Mouse (Mus musculus) layer of hippocampus, adult 9-11 months (tissue): ENCODE data around the gene Icam2.
A peak's percentile ranks its signal among the peaks of the same experiment; 100 is the strongest.
"Not testable (repeated sequence)": the region's sequence is repeated elsewhere in the genome, so short reads cannot be mapped to it uniquely, and the experiment has no call there.

ENCODE experiments used
- DNase-seq: peaks from one replicate; pipeline ENCODE4 v3.0.0; 2022

Icam2 gene

GRCm38 (mm10) chr11:106387791-106388216, at the start of gene Icam2:
Gene Icam2 (minus strand): TSS chr11:106388075.
- DNase-seq: no peak

- DNase-seq: no peak
Observed at GRCm38 (mm10) chr11:106437543-106437942, 49.7 kb upstream of the Icam2 start.

DNA sequence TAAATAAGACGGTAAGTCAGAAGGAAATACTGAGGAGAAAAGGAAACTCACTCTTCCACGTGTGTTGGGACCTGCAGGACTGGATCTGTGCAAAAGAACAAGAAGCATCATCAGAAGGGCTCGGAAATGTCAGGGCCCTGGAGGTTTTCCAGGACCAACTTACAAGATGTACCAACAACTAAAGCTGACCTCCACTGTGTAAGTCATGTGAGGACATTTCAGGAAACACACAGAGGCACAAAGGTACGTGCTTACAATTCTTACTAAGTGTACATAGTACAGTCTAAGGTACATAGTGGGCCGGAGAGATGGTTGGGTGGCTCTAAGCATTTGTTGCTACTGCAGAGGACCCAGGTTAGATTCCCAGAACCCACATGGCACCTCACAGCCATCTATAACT, 49.2 kb upstream of the Icam2 start:
- no peak for DNase-seq

DNA sequence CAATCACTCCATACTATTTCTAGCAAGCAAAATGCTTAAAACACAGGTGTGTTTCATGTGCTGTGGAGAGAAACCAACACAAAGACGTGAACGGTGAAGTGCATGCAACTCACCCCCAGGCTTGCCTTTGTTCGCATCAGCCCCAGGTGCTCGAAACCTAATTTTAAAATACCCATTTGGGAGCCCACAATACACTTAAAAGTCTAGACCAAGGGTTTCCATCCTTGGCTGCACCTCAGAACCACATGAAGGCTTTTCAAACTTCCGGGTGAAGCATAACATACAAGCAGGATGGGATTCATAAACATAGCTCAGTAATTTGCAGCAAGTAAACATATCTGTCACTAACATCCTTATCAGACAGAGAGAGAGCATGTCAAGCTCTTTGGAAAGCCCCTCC, 42.5 kb upstream of the Icam2 start:
- DNase-seq: no peak

- no peak for DNase-seq
Observed at GRCm38 (mm10) chr11:106429689-106430088, 41.8 kb upstream of the Icam2 start.

GRCm38 (mm10) chr11:106428556-106428955, 40.7 kb upstream of the Icam2 start:
- DNase-seq: no peak

GRCm38 (mm10) chr11:106428106-106428505, 40.2 kb upstream of the Icam2 start:
- no peak for DNase-seq

DNA sequence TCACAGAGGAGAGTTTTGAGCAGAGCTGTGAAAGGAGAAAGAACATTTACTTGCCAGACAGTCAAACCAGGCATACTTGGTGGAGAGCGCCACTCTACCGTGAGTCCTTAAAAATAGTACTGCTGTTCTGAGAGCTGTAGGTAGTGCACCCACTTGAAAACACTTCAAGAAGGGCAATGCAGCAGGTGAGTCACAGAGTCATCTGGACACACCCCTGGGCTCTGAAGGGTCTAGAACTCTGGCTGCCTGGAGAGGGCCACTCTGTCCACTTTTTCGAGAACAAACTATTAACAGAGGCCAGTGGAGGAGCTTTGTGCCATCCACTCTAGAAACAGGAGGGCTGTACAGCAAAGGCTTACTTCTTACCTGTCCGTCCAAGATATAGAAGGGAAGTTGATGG, 38.6 kb upstream of the Icam2 start:
- no peak for DNase-seq

DNA sequence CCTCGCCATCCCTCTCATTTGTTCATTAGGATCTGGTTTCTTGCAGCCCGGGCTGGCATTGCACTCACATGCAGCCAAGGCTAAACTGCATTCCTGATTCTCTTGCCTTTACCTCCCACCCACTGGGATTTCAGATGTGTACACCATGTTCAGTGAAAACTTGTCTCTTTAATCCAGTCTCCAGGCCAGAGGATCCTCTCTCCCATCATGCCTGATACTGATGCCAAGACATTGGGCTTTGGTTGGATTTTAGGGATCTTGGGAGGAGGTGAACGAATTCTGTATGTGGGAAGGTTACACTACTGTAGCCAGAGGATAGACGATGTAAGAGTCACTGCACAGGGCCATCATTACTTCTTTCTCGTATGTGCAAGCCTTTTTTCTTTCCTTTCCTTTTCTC, 37.3 kb upstream of the Icam2 start:
- no peak for DNase-seq

DNA sequence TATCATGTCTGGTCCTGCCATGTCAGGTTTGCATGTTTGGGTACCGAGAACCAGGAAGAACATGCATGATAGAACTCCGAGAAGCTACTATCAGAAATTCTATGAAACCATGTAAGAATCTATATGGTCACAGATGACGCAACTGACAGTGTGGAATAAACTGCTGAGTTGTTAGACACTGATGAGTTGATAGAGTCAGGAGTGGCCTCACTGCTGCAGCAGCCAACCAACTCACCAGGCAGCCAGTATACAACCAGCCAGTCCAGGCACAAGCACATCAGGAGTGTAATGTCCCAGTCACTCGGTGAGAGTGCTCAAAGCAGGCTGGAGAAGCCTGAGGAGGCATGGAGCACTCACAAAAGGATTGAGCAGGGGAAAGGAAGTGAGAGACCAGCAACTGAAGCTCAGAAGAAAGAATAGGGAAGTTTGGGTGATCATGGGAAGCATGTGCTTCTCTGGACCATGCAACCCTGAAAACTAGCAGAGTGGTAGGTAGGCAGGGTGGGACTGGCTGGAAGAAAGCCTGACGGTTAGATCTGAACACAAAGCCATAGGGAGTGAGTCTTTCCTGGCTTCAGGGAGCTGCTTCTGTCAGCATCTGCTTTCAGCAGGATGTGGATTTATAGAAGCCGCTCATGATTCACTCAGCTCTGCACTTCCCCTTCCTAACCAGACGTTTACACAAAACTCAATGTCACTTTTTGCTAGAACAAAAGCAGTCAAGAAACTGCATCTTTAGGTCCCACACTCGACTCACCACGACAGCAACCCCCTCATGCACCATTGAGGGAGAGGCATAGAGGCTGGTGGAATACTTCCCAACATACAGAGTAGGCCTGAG, 31.6 kb upstream of the Icam2 start:
- DNase-seq: peak; percentile 22

DNA sequence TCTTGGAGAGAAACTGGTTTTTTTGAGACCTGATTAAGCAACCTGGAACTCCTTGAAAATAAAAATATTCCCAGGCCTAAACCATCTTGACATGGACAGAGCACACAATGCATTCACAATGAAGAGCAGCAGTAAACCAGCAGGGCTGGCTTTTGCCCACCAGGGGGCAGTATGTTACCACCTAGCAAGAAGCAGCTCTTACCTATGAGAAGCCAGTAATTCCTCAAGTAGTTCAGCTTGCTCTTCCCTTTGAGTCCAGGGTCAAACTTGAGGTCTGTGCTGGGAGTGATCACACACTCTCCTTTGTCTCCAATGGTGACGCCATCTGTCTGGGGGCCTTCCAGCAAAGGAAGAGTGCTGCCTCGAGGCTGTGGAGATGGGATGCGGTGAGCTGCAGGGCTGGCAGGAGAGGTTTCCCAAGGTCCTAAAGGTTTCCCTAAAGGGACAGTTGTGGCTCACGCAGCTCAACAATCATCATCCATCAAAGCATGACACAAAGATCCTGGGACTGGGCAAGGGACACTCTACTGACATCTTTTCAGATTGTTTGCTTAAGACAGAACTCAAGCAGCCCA, 30.8 kb upstream of the Icam2 start:
- DNase-seq: peak; percentile 82

DNA sequence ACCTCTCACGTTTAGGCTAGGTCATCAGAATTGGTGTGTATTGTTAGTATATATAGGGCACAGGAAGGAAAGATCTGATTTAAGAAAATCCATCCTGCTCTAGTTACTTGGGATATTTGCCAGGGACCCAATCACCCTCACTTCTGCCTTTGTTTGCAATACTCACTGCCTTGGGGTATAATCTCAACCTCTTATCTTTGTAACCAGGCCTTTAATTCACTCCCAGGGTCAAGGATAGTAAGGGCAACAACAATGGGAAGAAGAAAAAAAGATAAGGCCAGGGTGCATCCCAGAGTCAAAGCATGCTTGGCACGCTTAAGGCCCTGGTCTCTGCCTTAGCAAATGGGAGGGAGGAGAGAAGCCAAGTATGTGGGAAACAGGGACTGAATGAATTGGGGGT, 30.0 kb upstream of the Icam2 start:
- no peak for DNase-seq

DNA sequence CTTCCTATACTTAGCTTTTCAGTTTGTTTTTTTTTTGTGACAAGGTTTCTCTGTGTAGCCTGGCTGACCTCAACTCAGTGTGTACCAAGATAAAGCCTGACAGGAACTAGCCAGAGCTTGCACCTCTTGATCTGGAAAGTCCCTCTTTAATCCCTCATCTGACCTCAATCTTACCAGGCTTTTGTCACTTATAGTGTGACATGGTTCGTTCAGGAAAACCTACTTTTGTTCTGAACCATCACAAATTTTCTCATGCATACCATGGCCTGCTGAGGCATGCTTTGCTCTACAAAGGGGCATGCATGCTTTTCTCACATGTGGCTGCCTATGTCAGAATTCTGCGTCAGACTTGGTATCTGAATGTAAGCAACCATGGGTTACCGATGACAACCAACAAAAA, 28.5 kb upstream of the Icam2 start:
- no peak for DNase-seq

- DNase-seq: no peak
Observed at GRCm38 (mm10) chr11:106412641-106413360, 24.9 kb upstream of the Icam2 start.

GRCm38 (mm10) chr11:106411157-106411556, 23.3 kb upstream of the Icam2 start:
- DNase-seq: no peak

- DNase-seq: no peak
Observed at GRCm38 (mm10) chr11:106410507-106410906, 22.6 kb upstream of the Icam2 start.

DNA sequence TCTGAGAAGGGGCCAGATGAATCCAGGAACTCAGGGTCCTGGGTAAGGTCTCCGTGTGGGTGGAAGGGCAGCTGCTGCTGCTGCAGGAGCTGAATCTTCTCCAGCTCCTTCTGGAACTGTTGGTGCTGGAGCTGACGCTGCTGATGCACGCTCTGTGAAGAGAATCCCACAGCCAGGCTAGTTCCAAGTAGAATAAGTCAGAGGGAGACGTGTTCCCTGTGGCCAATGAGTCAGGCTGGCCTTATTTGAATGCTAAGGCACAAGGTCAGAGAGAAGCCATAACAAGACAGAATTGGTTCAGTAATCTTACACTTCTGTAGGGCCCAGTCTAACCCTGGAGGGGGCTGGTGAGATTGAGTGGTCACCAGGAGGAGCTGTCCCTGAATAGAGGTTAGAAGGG, 22.1 kb upstream of the Icam2 start:
- no peak for DNase-seq

- no peak for DNase-seq
Observed at GRCm38 (mm10) chr11:106398481-106398880, 10.6 kb upstream of the Icam2 start.

DNA sequence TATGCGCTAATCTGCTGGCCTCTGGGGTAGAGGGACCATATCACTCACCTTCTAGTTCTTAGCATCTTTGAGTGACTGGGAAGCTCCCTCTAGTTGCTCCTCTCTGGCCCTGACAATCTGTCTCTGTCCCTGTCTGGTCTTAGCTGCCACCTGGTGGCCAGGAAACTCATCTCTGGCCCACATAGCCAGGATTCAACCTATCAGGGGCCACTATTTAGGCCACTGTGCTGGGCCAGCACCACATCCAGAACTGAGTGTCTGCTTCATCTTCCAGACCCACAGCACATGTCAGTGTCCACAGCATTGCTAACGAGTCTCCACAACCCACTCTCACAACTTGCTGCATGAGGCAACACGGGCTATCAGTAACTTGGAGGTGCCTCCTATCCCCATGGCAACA, 9.8 kb upstream of the Icam2 start:
- no peak for DNase-seq

DNA sequence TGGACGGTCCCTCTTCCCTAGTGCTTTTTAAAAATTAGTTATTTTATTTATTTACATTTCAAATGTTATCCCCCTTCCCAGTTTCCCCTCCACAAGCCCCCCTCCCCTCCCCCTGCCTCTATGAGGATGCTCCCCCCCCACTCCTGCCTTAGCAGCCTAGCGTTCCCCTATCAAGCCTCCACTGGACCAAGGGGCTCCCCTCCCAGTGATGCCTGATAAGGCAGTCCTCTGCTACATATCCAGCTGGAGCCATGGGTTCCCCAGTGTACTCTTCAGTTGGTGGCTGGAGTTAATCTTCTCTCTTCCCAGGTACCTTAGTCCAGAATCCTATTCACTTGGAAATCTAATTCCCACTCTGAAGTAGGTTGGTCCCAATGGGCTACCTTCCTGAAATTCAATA, 6.2 kb upstream of the Icam2 start:
- DNase-seq: not testable (repeated sequence)

DNA sequence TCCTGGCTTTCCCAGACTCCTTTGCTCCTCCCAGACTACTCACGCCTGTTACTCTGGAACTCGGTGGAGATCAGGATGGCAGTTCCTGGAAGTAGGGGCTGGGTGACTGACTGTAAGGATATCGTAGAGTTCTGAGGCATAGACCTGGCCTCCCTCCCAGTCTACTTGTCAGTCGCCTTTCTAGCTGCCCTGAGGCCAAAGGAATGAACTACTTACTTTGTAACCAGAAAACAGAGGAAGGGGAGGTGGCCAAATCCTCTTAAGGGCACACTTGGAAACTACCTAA, 5.4 kb upstream of the Icam2 start:
- DNase-seq: no peak

- DNase-seq: no peak
Observed at GRCm38 (mm10) chr11:106392597-106393330, 4.9 kb upstream of the Icam2 start.

DNA sequence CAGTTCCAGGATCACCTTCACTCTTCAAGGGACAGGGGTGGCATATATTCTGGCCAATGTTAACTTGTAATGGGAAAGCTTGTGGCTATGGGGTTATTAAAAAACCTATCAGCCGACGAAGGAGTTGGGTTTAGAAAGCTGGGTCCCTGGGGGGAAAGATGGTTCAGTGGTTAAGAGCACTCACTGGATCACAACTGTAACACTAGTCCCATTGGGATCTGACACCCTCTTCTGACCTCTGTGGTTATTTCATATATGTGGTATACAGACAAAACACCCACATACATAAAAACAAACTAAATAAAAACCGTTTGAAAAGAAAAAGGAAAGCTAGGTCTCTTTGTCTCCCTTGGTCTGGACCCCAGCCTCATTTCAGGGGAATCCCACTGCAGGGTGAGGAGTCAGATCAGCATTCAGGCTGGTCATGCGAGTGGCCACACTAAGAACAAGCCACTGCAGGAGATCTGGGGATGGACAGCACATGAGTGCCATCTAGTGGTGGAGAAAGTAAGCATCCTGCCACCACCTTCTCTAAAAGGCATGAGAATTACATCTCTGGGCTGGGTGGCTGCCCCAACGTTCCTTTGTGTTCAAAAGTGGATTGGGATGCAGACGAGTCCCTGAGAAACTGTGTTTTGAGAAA, 3.8 kb upstream of the Icam2 start:
- DNase-seq: peak; percentile 61
